Mouse (Mus musculus) intestine, embryonic 14.5 days (tissue): ENCODE data around the gene Slc10a7. TPM values are rescaled to one million over a fixed set of nuclear protein-coding genes. Genes with fewer than 3 reads are reported as not detected.

Experiments used
- ATAC-seq: fragments of 200-750 bp; cut with Nextera tagmentation; replicated peaks from 2 replicates; pipeline ENCODE4 v1.8.0; 2017; ENCODE audit warnings: low read depth, moderate number of reproducible peaks, moderate TSS enrichment, moderate library complexity; ENCODE audit not compliant: low FRiP score, low TSS enrichment
- DNase-seq: peaks from one replicate; pipeline ENCODE4 v3.0.0-alpha.2; 2018; ENCODE audit warnings: low spot score
- H3K27ac ChIP-seq: fragments of 300-500 bp; sonication (generic); 2 replicates; pipeline ENCODE4 v1.5.1; 2014; ENCODE audit warnings: low read depth, mild to moderate bottlenecking, control low read depth
- H3K27me3 ChIP-seq: fragments of 300-500 bp; sonication (generic); replicated peaks from 2 replicates; pipeline ENCODE4 v1.6.1; 2014; ENCODE audit warnings: low read length, control low read depth; ENCODE audit not compliant: control insufficient read depth, insufficient read depth
- H3K36me3 ChIP-seq: fragments of 300-500 bp; sonication (generic); 2 replicates; pipeline ENCODE4 v1.6.1; 2014; ENCODE audit warnings: low read length, control low read depth; ENCODE audit not compliant: control insufficient read depth, insufficient read depth
- H3K4me1 ChIP-seq: fragments of 300-500 bp; sonication (generic); replicated peaks from 2 replicates; pipeline ENCODE4 v1.6.1; 2014; ENCODE audit warnings: low read length, control low read depth, mixed read lengths; ENCODE audit not compliant: control insufficient read depth, insufficient read depth
- H3K4me2 ChIP-seq: fragments of 300-500 bp; sonication (generic); 2 replicates; pipeline ENCODE4 v1.6.1; 2014; ENCODE audit warnings: low read length
- H3K4me3 ChIP-seq: fragments of 300-500 bp; sonication (generic); 2 replicates; pipeline ENCODE4 v1.5.1; 2014; ENCODE audit warnings: low read depth, low read length, control low read depth, mixed read lengths
- H3K9ac ChIP-seq: fragments of 300-500 bp; sonication (generic); 2 replicates; pipeline ENCODE4 v1.6.1; 2014; ENCODE audit warnings: mild to moderate bottlenecking, low read length
- H3K9me3 ChIP-seq: fragments of 300-500 bp; sonication (generic); 2 replicates; pipeline ENCODE4 v1.6.1; 2016; ENCODE audit warnings: low read length, control low read depth; ENCODE audit not compliant: control insufficient read depth
- WGBS: fragments of 180-500 bp; shearing (Covaris S2); extraction: QIAGEN DNeasy Blood & Tissue Kit; methylation state at CpG from one replicate; pipeline ENCODE4 v1.1.7; 2014; 5-methylcytosine and 5-hydroxymethylcytosine counted together
- polyA plus RNA-seq: library from polyadenylated mRNA; unstranded; fragments of >200 nt; fragmentation: Nextera tagmentation; extraction: Ambion mirVana; gene quantifications from 2 replicates; pipeline ENCODE4 v1.2.1, GENCODE M21; 2014

The Slc10a7 gene
- polyA plus RNA-seq, 1 experiment from 2014 or later = 11.1 TPM

DNA sequence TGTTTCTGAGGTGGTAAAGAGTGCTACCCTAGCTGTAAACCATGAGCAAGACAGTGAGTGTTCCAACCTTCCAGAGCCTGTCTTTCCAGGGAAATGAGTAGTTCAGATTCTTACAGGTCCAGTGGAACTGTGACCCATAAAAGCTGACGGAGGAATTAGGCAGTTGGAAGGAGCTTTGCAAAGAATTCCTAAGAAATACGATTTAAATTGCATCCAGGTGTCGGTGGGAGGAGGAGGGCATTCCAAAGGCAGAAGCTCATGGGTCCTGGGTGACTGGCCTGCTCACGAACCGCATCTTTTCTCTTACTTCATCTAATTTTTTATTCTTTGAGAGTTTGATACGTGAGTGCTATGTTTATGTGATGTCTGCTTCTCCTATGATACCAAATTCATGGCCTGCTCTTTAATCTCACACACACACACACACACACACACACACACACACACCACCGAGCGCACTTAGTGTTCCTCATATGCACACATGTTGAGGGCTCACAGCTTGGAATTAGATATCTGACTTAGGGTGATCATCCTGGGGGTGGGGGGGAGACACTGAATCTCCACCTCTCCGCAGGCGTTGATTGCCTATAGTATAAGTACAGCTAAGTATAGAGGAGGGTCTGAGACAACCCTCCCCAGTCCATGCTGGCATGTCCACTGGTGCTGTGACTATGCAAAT, 169.5 kb downstream of the Slc10a7 start:
- no peak overlapping the region for H3K27ac ChIP-seq
- no peak for ATAC-seq
- no peak overlapping the region for H3K4me2 ChIP-seq
- no peak for DNase-seq
- no peaks in the 10 kb centered on the region for H3K4me1 ChIP-seq
- H3K27me3 ChIP-seq = no peaks in the 10 kb centered on the region
- H3K36me3 ChIP-seq = no peaks in the 10 kb centered on the region
- WGBS = 67% methylated on average over 10 of the region's 10 CpGs
- no peaks in the 10 kb centered on the region for H3K9me3 ChIP-seq
- no peak overlapping the region for H3K9ac ChIP-seq
- no peak overlapping the region for H3K4me3 ChIP-seq

DNA sequence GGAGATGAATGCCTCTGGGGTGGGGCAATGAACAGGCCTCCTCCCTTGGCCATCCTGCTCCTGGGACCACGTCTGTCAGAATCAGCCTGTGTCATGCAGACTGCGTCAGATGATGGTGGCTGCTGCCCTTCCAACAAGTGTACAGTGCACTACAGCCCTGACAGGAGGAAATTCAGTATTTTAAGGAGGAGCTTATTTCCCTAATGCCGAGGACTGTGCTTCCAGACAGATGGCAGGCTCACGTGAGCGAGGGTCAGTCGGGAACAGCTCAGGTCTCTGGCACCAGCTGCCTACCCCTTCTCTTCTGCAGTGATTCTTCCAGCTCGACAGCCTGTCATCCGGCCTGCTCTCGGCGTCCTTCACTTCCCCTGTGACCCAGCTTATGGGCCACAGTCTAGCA, 181.6 kb downstream of the Slc10a7 start:
- DNase-seq (no peak), ATAC-seq (no peak)
- Histone ChIP-seq H3K9me3 (no peaks in the 10 kb centered on the region), H3K27me3 (no peaks in the 10 kb centered on the region), H3K9ac (no peak overlapping the region), H3K27ac (no peak overlapping the region), H3K36me3 (0 out of 2 replicates have a peak, but pooled peaks cover 5% of the 10 kb centered on the region), H3K4me2 (no peak overlapping the region), H3K4me1 (no peaks in the 10 kb centered on the region), H3K4me3 (no peak overlapping the region)
- WGBS = 61% methylated on average over 10 of the region's 10 CpGs

DNA sequence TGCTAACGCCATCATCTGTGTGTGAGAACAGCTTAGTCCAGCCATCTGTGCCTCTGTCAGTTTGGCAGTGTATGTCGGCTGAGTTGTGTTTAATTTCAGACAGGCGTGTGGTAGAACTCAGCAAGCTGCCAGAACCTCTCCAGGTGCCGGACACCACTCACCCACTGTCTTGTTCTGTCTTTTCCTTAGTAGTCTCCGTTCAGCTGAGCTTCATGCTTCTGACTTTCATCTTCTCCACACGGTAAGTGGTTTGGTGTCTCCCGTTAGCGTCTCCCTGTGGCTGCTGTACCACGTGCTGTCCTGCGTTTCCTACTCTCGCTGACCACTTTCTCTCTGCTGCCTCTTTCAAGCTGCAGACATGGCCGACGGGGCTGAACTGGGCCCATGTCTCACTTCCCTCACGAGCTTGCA, 189.2 kb downstream of the Slc10a7 start:
- no peak overlapping the region for H3K4me2 ChIP-seq
- no peak overlapping the region for H3K9ac ChIP-seq
- H3K27ac ChIP-seq = no peak overlapping the region
- H3K27me3 ChIP-seq = no peaks in the 10 kb centered on the region
- 0 out of 2 replicates have a peak, but pooled peaks cover 3% of the 10 kb centered on the region for H3K9me3 ChIP-seq
- H3K4me3 ChIP-seq = no peak overlapping the region
- 0 out of 2 replicates have a peak, but pooled peaks cover 15% of the 10 kb centered on the region for H3K36me3 ChIP-seq
- 89% methylated on average over 14 of the region's 14 CpGs for WGBS
- ATAC-seq (no peak), DNase-seq (no peak)
- no peaks in the 10 kb centered on the region for H3K4me1 ChIP-seq

DNA sequence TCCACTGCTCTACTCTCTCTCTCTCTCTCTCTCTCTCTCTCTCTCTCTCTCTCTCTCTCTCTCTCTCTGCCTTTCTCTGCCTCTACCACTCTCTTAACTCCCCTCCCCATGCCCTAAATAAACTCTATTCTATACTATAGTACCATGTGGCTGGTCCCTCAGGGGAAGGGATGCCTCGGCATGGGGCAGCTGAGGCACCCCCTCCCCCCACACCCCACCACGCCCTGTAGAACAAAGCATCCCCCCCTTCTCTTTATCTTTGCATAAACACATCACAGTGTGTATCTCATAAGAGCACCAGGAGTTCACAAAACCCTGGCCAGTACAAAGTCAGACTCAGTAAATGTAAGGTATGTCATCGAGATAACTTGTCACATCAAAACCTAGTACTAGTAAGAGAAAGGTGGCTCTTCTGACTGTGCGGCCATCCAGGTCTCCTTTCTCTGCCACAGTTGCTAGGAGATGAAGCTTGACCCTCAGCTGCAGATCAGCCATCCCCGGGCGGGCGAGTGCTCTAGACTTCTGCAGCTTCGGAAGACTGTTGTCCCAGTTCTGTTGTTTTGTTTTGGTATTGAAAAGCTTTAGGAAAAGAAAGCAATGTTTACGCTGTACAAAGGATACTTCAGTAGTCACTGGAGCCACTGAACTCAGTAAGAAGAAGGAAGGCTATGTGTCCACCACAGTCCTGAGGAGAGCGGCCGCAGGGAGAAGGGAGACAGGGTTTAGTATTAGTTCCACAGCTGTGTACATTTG, 194.1 kb downstream of the Slc10a7 start:
- Histone ChIP-seq H3K4me1 (no peaks in the 10 kb centered on the region), H3K27ac (no peak overlapping the region), H3K4me3 (no peak overlapping the region), H3K9me3 (0 out of 2 replicates have a peak, but pooled peaks cover 3% of the 10 kb centered on the region), H3K36me3 (0 out of 2 replicates have a peak, but pooled peaks cover 10% of the 10 kb centered on the region), H3K9ac (no peak overlapping the region), H3K4me2 (no peak overlapping the region), H3K27me3 (no peaks in the 10 kb centered on the region)
- ATAC-seq (no peak), DNase-seq (no peak)
- 67% methylated on average over 11 of the region's 11 CpGs for WGBS

DNA sequence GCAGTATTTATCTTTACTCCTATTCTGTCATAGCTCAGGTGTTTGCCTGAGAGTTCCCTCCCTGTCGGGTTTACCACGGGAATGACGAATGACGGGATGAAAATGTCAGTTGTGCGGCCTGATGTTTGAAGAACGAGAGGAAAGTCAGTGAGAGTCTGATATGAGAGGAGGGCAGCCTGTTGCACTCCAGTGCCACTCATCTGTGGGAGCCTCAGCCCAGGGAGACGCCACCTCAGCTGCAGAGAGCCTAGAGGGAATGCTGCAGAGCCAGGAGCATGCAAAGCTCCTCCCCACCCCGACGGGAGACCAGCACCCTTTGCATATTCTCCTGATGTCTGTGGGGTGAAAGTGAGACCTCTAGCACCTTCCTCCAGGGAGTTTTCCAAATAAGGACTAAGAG, 196.8 kb downstream of the Slc10a7 start:
- H3K9me3 ChIP-seq = 0 out of 2 replicates have a peak, but pooled peaks cover 3% of the 10 kb centered on the region
- no peak overlapping the region for H3K4me2 ChIP-seq
- 36% methylated on average over 9 of the region's 9 CpGs for WGBS
- no peak overlapping the region for H3K9ac ChIP-seq
- ATAC-seq (no peak), DNase-seq (no peak)
- no peak overlapping the region for H3K4me3 ChIP-seq
- H3K27me3 ChIP-seq = no peaks in the 10 kb centered on the region
- no peaks in the 10 kb centered on the region for H3K4me1 ChIP-seq
- H3K36me3 ChIP-seq = 0 out of 2 replicates have a peak, but pooled peaks cover 3% of the 10 kb centered on the region
- H3K27ac ChIP-seq = no peak overlapping the region

DNA sequence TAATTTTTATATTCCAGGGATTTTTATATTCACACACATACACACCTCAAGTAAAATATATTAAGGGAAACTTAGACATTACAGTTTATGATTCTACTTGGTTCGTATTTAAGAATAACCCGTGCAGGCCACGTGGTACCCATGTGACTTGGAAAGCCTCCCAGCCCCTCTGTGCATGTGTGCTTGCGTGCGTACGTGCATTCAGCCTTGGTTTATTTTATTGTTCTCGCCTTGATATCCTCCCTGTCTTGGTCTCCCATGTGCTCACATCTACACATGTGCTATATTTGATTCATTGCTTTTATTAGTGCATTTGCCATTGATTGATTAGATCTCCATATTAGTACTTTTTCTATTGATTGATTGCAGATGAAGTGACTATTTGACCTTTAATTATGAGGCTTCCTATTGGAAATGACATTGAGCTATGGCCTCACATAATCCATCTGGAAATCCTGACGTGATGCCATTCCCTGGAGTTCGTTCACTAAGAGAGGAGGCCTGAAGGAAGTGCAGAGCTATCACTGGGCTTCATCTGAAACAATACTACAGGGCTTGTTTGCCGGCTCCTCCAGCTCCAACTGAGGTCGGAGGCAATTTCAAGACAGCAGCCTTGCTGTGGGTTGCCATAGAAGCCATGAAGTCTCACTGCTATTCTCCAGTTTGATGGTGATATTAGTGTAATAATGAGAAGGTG, 200.9 kb downstream of the Slc10a7 start:
- no peak overlapping the region for H3K4me2 ChIP-seq
- no peaks in the 10 kb centered on the region for H3K27me3 ChIP-seq
- 81% methylated on average over 11 of the region's 11 CpGs for WGBS
- no peaks in the 10 kb centered on the region for H3K36me3 ChIP-seq
- no peak overlapping the region for H3K4me3 ChIP-seq
- H3K27ac ChIP-seq = no peak overlapping the region
- DNase-seq (no peak), ATAC-seq (no peak)
- H3K4me1 ChIP-seq = no peaks in the 10 kb centered on the region
- H3K9me3 ChIP-seq = no peaks in the 10 kb centered on the region
- H3K9ac ChIP-seq = no peak overlapping the region

DNA sequence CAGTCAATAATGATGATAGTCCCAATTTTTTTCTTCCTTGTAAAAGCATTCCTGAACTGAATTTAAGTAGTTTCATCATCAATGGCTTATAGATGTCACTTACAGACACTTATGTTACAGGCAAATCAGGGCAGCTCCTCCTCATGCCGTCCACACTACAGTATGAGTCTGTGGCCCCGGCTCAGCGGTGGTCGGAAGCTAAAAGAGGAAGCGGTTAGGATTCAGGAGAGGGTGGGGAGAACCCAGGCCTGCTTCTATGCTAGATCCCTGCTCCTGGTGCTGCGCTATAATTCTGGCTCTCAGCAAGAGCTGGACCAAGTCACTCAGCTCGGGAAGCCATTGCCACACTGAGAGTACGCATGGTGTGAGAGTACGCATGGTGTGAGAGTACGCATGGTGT, 201.8 kb downstream of the Slc10a7 start:
- 92% methylated on average over 10 of the region's 10 CpGs for WGBS
- ATAC-seq = no peak
- no peaks in the 10 kb centered on the region for H3K36me3 ChIP-seq
- no peak overlapping the region for H3K9ac ChIP-seq
- H3K9me3 ChIP-seq = no peaks in the 10 kb centered on the region
- H3K4me1 ChIP-seq = no peaks in the 10 kb centered on the region
- no peak overlapping the region for H3K4me3 ChIP-seq
- H3K27ac ChIP-seq = no peak overlapping the region
- H3K4me2 ChIP-seq = no peak overlapping the region
- no peak for DNase-seq
- no peaks in the 10 kb centered on the region for H3K27me3 ChIP-seq

- 0 out of 2 replicates have a peak, but pooled peaks cover 3% of the 10 kb centered on the region for H3K4me1 ChIP-seq
- ATAC-seq = no peak
- no peaks in the 10 kb centered on the region for H3K9me3 ChIP-seq
- no peak overlapping the region for H3K4me3 ChIP-seq
- H3K4me2 ChIP-seq = no peak overlapping the region
- no peak overlapping the region for H3K9ac ChIP-seq
- no peak for DNase-seq
- no peaks in the 10 kb centered on the region for H3K36me3 ChIP-seq
- H3K27ac ChIP-seq = no peak overlapping the region
- H3K27me3 ChIP-seq = no peaks in the 10 kb centered on the region
- 79% methylated on average over 4 of the region's 4 CpGs for WGBS
These were observed 205.7 kb downstream of the Slc10a7 start for GRCm38 (mm10) chr8:78714880-78715279.
